Mouse (Mus musculus) ovary, postnatal 36 days (tissue): Measurements from ENCODE around the gene Kctd8.

Source experiments
- DNase-seq: peaks from one replicate; pipeline ENCODE4 v3.0.0; 2022; ENCODE audit warnings: low spot score, mixed read lengths

Gene Kctd8

GRCm38 (mm10) chr5:69159897-69160509, 181.5 kb downstream of the Kctd8 start:
- DNase-seq: no peak

- no peak for DNase-seq
These were observed 185.0 kb downstream of the Kctd8 start for GRCm38 (mm10) chr5:69156489-69156888.

GRCm38 (mm10) chr5:69145827-69146226, 195.7 kb downstream of the Kctd8 start:
- no peak for DNase-seq

- no peak for DNase-seq
These were observed 200.4 kb downstream of the Kctd8 start for GRCm38 (mm10) chr5:69141082-69141481.

- no peak for DNase-seq
These were observed 232.8 kb downstream of the Kctd8 start for GRCm38 (mm10) chr5:69108718-69109117.

- DNase-seq: no peak
These were observed 252.6 kb downstream of the Kctd8 start for GRCm38 (mm10) chr5:69088912-69089311.
